Mouse (Mus musculus) ovary, postnatal 10 days (tissue): ENCODE data around the gene Meltf.
"Not testable (repeated sequence)": the region's sequence is repeated elsewhere in the genome, so short reads cannot be mapped to it uniquely, and the experiment has no call there.

Experiments
- DNase-seq: peaks from one replicate; pipeline ENCODE4 v3.0.0; 2022; ENCODE audit warnings: low spot score

Meltf gene

GRCm38 (mm10) chr16:31933751-31934549 is 55.3 kb downstream of the Meltf start, which contains the start of gene Pigz:
Pigz (plus strand) TSS chr16:31933851.
- DNase-seq: peak; percentile 12

GRCm38 (mm10) chr16:31934550-31935010 is 56.0 kb downstream of the Meltf start:
- no peak for DNase-seq

GRCm38 (mm10) chr16:31935091-31935979 is 56.7 kb downstream of the Meltf start:
- no peak for DNase-seq

- no peak for DNase-seq
Measured at GRCm38 (mm10) chr16:31936568-31936967, 58.0 kb downstream of the Meltf start.

- DNase-seq: no peak
Measured at GRCm38 (mm10) chr16:31938856-31939255, 60.2 kb downstream of the Meltf start.

- no peak for DNase-seq
Measured at GRCm38 (mm10) chr16:31940586-31940985, 62.0 kb downstream of the Meltf start.

- peak; percentile 39 for DNase-seq
Measured at GRCm38 (mm10) chr16:31943980-31944379, 65.4 kb downstream of the Meltf start.

- DNase-seq: no peak
Measured at GRCm38 (mm10) chr16:31944698-31945255, 66.2 kb downstream of the Meltf start.

- no peak for DNase-seq
Measured at GRCm38 (mm10) chr16:31945372-31945771, 66.8 kb downstream of the Meltf start.

- DNase-seq: not testable (repeated sequence)
Measured at GRCm38 (mm10) chr16:31945986-31946385, 67.4 kb downstream of the Meltf start.

GRCm38 (mm10) chr16:31947333-31947732 is 68.7 kb downstream of the Meltf start:
- DNase-seq: no peak

GRCm38 (mm10) chr16:31947901-31948316 is 69.3 kb downstream of the Meltf start:
- peak; percentile 9 for DNase-seq

GRCm38 (mm10) chr16:31948345-31948774 is 69.8 kb downstream of the Meltf start, which contains the start of the genes 0610012G03Rik and Ncbp2:
0610012G03Rik (minus strand) TSS chr16:31948494.
Ncbp2 (plus strand) TSS chr16:31948513.
- peak; percentile 89 for DNase-seq
